Mouse (Mus musculus): ENCODE results near the gene Ero1lb.
"Not testable (repeated sequence)": the region's sequence is repeated elsewhere in the genome, so short reads cannot be mapped to it uniquely, and the experiment has no call there.

Gene Ero1lb

DNA sequence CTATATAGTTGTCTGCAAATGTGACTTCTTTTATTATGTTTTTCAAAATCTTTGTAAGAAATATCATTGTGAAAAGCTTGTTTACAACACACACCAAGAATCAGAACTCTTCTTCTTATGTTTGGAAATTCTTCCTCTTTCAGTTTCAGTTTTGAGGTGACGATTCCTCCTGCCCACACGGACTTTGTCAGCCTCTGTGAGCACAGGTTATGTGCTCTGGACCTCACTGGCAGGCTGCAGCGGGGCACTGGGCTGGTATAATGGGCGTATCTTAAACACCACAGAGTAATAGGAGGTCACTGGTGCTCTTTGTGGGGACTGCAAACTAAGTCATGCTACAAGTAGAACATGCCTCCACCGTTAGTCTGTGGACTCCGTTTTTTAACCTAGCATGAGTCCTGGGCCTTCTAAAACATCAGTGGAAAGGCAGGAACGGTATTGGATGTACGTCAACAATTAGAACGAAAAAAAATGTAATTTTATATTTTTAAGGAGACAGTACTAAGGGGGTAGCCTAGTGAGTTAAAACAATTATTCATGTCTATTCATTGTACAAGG lies 9.4 kb downstream of the Ero1lb start:
- peak; percentile 92 for DNase-seq (ENCODE audit: low read depth, low spot score)

DNA sequence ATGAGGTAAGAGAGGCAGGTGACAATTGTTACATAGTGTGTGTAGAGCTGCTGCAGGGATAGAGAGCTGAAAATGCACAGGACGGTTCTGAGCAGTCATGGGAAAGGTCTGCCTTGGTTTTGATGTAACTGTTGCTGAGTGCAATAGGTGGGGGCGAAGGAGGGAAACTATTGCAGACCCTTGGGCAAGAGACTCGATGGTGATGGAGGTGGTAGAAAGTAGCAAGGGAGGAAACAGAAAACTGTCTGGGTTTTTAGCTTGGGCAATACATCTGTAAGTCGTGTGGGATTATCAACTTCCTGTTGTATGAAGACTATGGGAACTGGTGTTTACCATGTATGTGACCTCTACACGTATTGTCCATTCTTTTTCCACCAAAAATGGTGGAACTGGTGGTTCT lies 12.5 kb downstream of the Ero1lb start:
- no peak for DNase-seq (ENCODE audit: low read depth, low spot score)

DNA sequence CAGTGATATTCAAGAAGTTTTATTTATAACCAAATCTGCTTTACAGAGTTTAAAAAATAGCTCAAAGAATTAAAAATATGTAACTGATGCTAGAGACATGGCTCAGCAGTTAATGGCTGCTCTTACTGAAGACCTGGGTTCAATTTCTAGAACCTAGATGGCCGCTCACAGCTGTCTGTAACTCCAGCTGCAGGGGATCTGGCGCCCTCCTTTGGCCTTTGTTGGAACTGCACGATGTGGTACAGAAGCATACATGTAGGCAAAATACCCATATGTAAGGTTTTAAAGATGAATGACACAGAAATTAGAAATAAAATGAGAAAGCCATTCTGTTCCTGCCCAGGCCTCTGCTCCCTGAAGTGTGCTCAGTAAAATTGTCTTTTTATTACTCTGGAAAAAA lies 23.3 kb downstream of the Ero1lb start:
- peak; percentile 87 for DNase-seq (ENCODE audit: low read depth, low spot score)

DNA sequence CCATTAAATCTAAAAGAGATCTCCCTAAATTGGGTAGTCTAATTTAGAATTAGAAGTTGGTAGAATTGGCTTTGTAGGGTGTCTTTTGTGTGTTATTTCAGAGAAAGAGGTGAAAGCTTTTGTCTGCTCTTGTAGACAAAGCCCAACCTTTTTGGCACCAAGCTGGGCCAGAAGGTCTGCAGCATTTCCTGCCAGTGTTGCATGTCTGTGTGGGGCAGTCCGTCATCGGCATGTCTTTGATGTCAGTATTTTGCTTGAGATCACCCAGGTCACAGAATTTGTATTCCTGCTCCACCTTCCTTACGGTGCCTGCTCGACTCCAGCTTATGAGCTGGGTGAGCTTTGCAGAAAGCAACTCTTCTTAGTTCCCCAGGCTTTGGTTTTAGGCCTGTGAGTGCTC lies 31.4 kb downstream of the Ero1lb start:
- not testable (repeated sequence) for DNase-seq (ENCODE audit: low read depth, low spot score)

DNA sequence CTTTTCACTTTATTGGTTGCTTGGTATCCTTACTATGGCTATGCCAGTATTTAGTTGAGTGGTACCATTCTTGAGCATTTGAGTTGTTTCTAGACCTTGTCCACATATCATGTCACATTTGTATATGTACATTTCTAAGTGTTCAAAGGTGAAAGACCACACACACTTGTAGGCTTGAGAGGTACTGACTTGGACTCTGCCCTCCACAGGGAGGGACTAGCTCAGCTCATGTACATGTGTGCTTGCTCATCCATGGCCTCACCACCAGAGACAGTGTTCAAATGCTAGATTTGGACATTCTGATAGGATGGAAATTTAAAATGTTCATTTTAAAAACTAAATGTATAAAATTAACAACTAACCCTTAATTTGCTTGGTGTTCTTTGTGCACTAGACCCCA lies 44.5 kb downstream of the Ero1lb start:
- DNase-seq (ENCODE audit: low read depth, low spot score): not testable (repeated sequence)

DNA sequence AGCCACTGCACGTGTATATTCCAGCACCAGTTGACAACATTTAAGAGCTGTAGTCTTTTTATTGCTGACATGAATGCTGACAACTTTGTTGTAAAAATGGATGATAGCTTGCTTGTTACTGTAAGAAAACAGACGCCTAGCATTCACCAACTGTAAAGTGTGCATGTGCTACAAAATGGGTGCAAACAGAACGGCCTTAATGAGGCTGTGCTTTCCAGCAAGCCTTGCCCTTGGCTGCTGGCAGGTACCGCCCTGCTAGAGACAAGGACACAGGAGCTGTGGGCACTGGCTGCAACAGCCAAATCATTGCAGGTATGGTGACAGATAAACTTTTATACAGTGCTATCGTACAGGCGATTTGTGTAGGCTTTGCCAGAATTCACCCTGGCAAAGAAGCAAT lies 48.4 kb downstream of the Ero1lb start:
- DNase-seq (ENCODE audit: low read depth, low spot score): not testable (repeated sequence)

DNA sequence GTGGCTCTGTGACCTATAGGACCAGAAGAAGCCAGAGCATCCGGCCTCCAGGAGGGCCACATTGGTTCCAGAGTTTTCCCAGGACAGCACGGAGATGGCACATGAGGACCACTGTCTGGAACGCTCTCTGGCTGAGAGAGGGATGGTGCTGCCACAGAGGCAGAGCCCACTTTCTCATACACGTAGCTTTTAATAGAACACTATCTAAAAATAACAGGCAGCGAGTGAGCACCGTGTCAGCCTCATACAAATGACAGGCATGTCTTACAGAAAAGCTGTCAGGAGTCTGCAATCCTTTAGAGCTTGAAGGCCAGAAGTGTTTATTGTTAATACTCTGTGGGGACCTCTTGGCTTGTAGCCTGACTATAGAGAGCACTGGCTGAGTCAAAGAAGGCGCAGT lies 48.9 kb downstream of the Ero1lb start:
- DNase-seq (ENCODE audit: low read depth, low spot score): not testable (repeated sequence)

DNA sequence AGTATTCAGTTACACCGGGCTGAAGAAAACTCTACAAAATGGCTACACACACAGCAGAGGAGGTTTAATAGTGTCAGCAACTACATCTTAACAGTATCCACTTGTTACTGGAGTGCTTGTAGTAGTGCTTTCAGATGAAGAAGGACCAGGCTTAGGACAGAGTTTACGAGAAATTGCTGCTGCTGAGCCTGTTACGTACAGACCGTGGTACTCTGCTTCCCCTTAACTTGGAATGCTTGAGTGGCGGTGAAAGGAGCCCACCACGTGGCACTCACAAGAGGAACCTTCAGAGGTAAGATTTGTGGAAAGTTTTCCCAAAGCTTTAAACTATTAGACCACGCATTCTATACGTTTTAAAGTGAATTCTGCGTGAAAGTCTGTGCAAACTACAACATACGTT lies 49.3 kb downstream of the Ero1lb start:
- DNase-seq (ENCODE audit: low read depth, low spot score): not testable (repeated sequence)

DNA sequence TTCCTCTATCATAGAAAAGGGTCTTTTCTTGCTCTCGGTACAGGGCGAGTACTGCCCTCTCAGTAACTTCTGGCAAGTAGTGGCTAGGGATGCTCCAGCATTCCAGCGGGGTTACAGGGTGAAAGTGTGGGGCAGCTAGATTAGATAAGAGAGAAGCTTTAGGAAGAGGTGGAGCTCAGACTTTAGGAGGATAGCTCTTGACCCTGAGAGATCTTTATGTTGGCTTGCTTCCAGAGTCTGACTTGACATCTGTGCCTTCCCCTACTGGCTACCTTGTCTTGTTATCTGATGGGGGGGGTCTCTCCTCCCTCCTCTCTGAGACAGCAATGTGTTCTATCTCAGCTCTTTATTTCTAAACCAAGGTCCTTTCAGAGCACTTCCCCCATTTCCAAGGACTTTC lies 50.8 kb downstream of the Ero1lb start:
- not testable (repeated sequence) for DNase-seq (ENCODE audit: low read depth, low spot score)

DNA sequence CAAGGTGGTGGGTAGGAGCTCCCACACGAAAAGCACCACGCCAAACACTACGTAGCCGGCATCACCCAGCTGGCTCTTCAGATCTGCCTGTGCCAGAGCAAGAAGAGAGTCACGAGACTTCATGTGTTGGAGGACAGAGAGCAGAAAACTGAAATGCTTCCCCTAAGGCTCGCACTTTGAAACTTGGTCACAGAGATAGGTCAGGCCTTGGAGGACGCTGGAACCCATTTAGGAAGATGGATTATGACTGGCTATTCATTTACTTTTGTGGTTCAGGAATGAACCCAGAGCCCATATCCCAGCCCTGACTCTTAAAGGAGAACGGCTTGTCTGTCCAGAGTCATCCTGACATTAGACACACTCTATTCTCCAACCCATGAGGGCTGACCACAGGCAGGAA lies 54.1 kb downstream of the Ero1lb start:
- not testable (repeated sequence) for DNase-seq (ENCODE audit: low read depth, low spot score)

DNA sequence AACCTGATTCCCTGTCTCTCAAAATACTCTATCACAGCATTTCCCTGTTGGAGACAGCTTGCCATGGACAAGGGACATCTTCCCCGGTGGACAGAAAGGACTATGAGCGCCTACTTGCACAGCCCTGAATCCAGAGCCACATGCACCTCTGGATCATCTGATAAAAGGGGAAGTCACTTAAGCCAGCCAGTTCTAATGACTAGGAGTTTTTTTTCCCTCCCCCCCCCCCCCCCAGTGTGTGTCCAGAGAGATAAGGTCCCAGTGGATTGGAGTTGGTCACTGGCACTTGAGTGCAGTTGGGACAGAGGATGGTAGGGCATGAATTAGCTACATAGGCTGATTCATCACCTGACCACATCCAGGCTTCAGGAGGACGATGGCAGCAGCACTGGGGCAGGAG lies 60.4 kb downstream of the Ero1lb start:
- not testable (repeated sequence) for DNase-seq (ENCODE audit: low read depth, low spot score)

DNA sequence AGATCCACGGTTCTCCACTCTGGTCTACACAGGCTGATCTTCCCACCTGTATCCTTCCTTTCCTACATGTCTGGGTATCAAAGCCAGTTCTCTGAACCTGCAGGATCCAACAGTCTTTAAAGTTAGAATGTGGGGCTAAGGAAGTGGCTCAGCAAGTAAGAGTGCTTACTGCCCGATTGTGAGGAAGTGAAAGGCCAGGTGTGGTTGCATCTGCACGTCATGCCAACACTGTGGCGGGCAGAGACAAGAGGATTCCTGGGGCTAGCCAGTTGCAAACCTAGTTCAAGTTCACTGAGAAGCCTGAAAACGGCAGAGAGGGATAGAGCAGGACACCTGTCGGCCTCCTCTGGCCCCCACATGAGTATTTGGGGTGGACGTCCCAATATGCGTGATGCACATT lies 62.1 kb downstream of the Ero1lb start:
- DNase-seq (ENCODE audit: low read depth, low spot score): peak; percentile 86

DNA sequence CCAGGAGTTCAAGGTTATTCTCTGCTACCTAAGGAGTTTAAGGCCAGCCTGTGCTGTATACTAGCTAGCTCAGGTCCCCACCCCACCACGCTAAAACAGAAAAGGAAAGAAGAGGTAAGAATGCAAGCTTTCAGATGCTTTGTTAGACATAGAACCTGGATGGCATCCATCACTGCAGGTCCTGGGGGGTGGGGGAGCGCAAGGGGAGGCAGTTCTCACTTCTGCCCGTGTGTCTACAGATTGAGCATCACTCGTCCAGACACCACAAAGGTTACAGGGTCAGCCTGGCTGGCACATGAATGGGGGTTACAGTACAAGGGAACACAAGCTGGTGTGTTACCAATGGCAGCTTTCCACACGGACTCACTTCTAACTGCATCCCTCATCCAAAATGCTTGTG lies 62.5 kb downstream of the Ero1lb start:
- DNase-seq (ENCODE audit: low read depth, low spot score): not testable (repeated sequence)

DNA sequence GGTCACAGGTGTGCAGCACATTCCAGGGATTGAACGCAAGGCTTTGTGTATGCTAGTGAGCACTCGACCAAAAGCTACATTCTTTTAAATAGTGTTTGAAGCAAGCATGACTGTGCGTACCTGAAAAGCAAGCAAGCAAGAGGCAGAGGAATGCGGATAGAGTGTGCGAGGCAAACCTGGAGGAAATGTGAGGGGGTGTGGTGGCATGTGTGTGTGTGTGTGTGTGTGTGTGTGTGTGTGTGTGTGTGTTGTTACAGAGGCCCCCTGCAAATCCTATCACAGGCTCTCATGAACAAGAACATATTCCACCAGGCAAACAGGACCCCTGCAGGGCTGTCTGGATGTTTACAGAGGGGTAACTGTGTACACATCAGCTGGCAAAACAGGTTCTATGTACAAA lies 64.6 kb downstream of the Ero1lb start:
- DNase-seq (ENCODE audit: low read depth, low spot score): not testable (repeated sequence)

DNA sequence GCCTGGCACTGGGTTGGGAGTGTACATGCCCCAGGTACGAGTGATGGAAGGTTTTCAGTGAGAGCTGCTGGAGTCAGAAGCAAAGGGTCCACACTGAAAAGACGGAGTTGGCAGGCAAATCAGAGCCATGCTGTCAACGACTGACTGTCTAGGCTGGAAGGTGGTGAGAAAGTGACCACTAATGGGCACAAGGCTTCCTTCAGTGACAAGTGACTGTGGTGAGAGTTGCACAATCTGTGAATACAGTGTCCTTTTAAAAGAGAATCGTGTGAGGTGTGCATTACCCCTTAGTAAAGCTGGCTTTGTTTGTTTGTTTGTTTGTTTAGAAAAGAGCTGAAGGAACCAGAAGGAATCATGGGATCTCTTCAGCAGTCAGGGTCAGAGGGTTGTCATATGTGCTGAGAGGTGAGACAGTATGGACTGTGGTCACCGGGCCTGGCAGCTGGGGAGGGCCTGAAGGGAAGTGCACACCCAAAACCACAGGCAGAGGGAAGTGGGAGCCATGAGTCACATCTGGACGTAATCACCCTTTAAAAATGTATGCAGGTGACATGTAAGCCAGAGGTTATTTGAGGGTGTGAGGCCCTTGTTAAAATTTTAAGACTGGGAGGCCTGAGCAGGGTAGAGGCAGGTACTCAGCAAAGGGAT lies 69.4 kb downstream of the Ero1lb start:
- not testable (repeated sequence) for DNase-seq (ENCODE audit: low read depth, low spot score)

DNA sequence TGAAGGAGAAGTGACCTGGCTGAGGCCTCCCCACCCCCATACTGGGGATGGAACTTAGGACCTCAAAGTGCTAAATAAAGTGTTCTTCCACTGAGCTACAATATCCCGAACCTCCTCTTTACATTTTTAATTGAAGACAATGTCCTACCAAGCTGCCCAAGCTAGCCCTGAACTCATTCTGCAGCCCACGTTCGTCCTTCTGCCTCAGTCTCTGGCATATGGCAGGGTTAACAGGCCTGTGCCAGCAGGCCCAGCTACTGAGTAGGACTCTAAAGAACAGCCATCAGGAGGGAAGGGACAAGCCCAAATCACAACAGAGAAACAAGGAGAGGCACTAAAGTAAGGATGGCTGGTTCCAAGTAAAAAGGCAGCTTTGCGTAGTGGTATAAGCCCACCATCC lies 77.1 kb downstream of the Ero1lb start:
- not testable (repeated sequence) for DNase-seq (ENCODE audit: low read depth, low spot score)

DNA sequence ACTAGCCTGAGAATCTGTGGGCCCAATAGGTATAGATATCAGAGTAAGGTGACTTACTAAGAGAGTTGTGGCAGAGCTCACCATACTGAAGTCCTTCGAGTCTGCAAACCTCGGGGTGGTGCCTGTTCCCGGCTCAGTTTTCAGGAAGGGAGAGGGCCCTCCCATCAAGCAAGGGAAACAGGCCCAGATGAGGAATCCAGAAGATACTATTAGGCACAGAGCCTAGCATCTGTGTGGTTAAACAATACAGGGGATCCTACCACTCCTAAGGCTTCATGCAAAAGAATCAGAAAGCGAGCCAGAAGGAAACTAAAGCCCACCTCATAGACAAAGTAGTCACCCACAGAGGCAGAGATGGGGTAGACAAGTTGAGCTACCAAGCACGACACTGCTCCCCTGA lies 81.0 kb downstream of the Ero1lb start:
- DNase-seq (ENCODE audit: low read depth, low spot score): not testable (repeated sequence)

DNA sequence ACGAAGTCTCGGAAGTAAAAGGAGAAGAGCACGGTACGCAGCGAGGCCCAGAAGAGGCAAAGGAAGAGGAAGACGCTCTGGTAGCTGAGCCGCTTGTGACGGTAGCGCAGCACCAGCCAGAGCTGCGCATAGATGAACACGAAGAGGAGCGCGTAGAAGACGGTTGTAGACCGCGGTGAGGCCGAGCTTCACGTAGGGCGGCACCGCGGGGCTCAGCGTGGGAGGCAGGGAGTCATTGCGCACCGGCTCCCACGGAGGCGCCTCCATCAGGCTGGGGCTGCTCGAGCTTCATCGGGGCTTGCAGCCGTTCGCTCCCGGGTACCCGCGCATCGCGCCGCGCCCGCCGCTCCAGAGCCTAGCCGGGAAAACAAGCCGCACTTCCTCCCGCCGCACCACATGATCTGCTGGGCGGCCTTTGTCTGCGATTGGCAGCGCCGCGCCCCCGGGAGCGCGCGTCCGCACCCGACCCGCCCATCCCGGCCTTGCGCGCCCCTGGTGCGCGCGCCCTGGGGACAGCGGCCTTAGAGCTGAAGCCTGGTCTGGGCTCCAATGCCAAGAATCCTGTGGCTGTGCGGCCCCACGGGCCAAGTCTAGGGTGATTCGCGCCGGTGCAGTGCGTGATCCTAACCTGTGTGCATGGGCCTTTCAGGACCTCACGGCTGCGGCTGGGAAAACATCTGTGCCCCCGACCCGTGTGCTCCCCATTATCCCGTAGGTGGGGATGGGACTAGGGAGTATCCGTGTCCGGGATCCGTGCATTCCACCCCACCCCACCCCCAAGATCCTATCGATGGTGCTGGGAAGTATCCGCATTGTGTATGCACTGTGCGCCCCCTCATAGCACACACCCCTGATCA lies 84.6 kb downstream of the Ero1lb start:
- DNase-seq (ENCODE audit: low read depth, low spot score): peak; percentile 74

DNA sequence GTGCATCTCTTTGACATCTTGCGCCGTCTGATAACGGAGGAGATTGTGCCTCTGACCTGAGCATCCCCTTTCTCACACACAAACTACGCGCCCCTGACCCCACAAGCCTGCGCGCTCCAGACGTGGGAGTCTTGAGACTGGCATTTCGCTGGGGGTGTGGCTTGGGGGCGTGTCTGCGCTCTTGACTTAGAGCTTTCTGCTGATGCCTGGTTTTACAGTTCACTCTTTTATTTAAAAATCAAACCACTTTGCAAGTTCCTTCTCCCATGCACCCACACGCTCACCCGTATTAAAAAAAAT lies 85.2 kb downstream of the Ero1lb start:
- DNase-seq (ENCODE audit: low read depth, low spot score): peak; percentile 68

Measured in A20 (cell line).